Mouse (Mus musculus) midbrain, embryonic 12.5 days (tissue): Measurements from ENCODE around the gene Smco1. TPM values are rescaled to one million over a fixed set of nuclear protein-coding genes. Genes with fewer than 3 reads are reported as not detected.
"Not testable (repeated sequence)": the region's sequence is repeated elsewhere in the genome, so short reads cannot be mapped to it uniquely, and the experiment has no call there.

ENCODE experiments used
- ATAC-seq: fragments of 200-750 bp; cut with Nextera tagmentation; 2 replicates; pipeline ENCODE4 v1.8.0; 2017; ENCODE audit warnings: low read depth, moderate TSS enrichment, moderate library complexity; ENCODE audit not compliant: low FRiP score
- H3K27ac ChIP-seq: fragments of 300-500 bp; sonication (generic); replicated peaks from 2 replicates; pipeline ENCODE4 v1.5.1; 2016; ENCODE audit warnings: mild to moderate bottlenecking
- H3K27me3 ChIP-seq: fragments of 300-500 bp; sonication (generic); 2 replicates; pipeline ENCODE4 v1.6.1; 2016; ENCODE audit warnings: mild to moderate bottlenecking
- H3K36me3 ChIP-seq: fragments of 300-500 bp; sonication (generic); 2 replicates; pipeline ENCODE4 v1.6.1; 2016
- H3K4me1 ChIP-seq: fragments of 300-500 bp; sonication (generic); 2 replicates; pipeline ENCODE4 v1.6.1; 2016
- H3K4me2 ChIP-seq: fragments of 300-500 bp; sonication (generic); replicated peaks from 2 replicates; pipeline ENCODE4 v1.6.1; 2016; ENCODE audit warnings: mild to moderate bottlenecking, moderate library complexity
- H3K4me3 ChIP-seq: fragments of 300-500 bp; sonication (generic); 2 replicates; pipeline ENCODE4 v1.5.1; 2016; ENCODE audit warnings: mild to moderate bottlenecking
- H3K9ac ChIP-seq: fragments of 300-500 bp; sonication (generic); replicated peaks from 2 replicates; pipeline ENCODE4 v1.6.1; 2016; ENCODE audit warnings: mild to moderate bottlenecking, moderate library complexity
- H3K9me3 ChIP-seq: fragments of 300-500 bp; sonication (generic); 2 replicates; pipeline ENCODE4 v1.6.1; 2016; ENCODE audit warnings: mild to moderate bottlenecking
- WGBS: fragments of 180-500 bp; shearing (Covaris S2); methylation state at CpG from one replicate; pipeline ENCODE4 v1.1.7; 2016; 5-methylcytosine and 5-hydroxymethylcytosine counted together
- polyA plus RNA-seq: library from polyadenylated mRNA; unstranded; fragments of >200 nt; fragmentation: Nextera tagmentation; extraction: Ambion mirVana; gene quantifications from 2 replicates; pipeline ENCODE4 v1.2.1, GENCODE M21; 2016

Smco1 gene
- not detected in 2 replicates for polyA plus RNA-seq

DNA sequence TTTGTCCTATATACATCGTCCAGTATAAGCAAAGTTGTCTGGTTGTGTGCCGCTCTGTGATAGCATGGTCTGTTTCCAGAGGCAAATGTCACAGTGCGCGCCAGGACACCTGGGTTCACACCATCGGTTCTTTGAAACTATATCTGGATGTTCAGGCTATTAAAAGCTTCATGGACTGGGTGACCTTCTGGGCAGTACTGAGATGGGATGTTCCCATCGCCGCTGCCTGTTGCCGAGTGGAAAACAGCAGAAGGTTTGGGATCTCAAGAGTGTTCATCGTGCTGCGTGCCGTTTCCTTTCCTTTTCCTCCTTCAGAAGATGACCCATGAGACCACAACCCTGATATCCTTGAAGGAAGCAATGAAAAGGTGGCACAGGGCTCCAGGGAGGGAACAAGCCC is at the start of gene Smco1:
Gene Smco1 (plus strand): TSS at position 178 of the 400 bp plus-strand sequence.
- Histone ChIP-seq H3K36me3 (no peaks in the 10 kb centered on the region), H3K4me1 (no peaks in the 10 kb centered on the region), H3K27ac (no peak within 1 kb of the TSS), H3K27me3 (no peaks in the 10 kb centered on the region), H3K4me2 (no peak within 1 kb of the TSS), H3K9ac (no peak within 1 kb of the TSS), H3K9me3 (no peaks in the 10 kb centered on the region), H3K4me3 (no peak within 1 kb of the TSS)
- 84% methylated on average over 11 of the region's 11 CpGs for WGBS
- ATAC-seq, result no peak

DNA sequence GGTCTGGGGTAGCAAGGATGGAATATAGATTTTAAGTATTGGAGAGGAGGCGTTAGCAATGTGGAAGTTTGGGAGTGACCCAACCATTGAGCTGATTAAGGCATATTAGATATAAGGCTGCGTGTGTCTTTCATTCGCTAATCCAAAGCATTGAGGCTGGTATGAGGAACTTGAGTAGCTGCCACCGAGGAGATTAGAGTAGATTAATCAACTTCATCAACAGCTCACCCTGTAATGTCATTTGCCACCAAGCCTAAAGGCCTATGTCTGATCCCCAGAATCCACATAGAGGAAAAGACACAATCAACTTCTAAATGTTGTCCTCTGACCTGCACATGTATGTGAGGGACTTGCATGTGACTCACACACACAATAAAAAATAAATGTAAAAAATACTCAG is 49.5 kb upstream of the Smco1 start:
- H3K27me3 ChIP-seq, result no peaks in the 10 kb centered on the region
- H3K36me3 ChIP-seq, result no peaks in the 10 kb centered on the region
- no peaks in the 10 kb centered on the region for H3K4me1 ChIP-seq
- no peaks in the 10 kb centered on the region for H3K9me3 ChIP-seq
- H3K4me3 ChIP-seq, result no peak overlapping the region
- H3K27ac ChIP-seq, result no peak overlapping the region
- no peak for ATAC-seq
- WGBS, result 84% methylated on average over 4 of the region's 4 CpGs
- H3K4me2 ChIP-seq, result no peak overlapping the region
- no peak overlapping the region for H3K9ac ChIP-seq

DNA sequence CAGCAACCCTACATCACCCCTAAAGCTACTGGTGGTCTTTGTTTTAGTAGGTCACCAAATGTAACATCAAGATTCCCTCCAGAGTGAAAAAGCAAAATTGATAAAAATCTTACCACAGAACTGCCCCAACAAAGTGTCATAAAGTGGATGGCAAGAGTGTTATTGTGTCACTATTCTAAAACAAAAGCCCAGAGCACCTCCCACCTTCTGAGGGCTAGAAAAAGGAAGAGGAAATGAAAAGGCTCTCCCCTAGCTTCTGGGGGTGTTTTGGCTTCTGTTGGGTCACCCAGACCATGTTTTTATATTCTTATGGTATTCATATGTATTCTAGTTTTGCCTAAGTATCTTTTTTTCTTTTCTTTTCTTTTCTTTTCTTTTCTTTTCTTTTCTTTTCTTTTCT is 48.9 kb upstream of the Smco1 start:
- Histone ChIP-seq H3K9ac (no peak overlapping the region), H3K4me3 (no peak overlapping the region), H3K36me3 (no peaks in the 10 kb centered on the region), H3K27me3 (no peaks in the 10 kb centered on the region), H3K9me3 (no peaks in the 10 kb centered on the region), H3K4me2 (no peak overlapping the region), H3K27ac (no peak overlapping the region), H3K4me1 (no peaks in the 10 kb centered on the region)
- no peak for ATAC-seq

DNA sequence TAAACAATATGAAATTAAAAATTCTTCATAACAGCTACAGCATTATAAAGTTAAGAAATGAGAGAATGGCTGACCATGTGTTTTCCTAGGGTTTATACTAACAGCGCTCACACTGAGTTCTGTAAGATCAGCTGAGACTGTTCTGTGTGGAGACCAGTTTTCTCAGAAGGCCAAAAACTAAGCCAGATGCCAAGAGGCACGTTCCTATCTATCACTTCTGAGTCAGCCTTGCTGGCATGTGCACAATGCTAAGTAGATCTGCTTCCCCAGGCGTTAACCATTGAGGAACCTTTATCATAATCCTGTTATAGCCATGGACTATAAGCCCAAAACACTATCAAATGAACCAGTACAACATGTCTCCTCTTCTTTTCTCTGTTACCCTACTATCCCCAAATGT is 39.2 kb upstream of the Smco1 start:
- peaks cover 23% of the 10 kb centered on the region for H3K36me3 ChIP-seq
- ATAC-seq, H3K27ac ChIP-seq, H3K4me3 ChIP-seq, H3K9ac ChIP-seq, H3K4me1 ChIP-seq, H3K9me3 ChIP-seq, H3K27me3 ChIP-seq, H3K4me2 ChIP-seq: not testable (repeated sequence)
- 93% methylated on average over 3 of the region's 3 CpGs for WGBS

DNA sequence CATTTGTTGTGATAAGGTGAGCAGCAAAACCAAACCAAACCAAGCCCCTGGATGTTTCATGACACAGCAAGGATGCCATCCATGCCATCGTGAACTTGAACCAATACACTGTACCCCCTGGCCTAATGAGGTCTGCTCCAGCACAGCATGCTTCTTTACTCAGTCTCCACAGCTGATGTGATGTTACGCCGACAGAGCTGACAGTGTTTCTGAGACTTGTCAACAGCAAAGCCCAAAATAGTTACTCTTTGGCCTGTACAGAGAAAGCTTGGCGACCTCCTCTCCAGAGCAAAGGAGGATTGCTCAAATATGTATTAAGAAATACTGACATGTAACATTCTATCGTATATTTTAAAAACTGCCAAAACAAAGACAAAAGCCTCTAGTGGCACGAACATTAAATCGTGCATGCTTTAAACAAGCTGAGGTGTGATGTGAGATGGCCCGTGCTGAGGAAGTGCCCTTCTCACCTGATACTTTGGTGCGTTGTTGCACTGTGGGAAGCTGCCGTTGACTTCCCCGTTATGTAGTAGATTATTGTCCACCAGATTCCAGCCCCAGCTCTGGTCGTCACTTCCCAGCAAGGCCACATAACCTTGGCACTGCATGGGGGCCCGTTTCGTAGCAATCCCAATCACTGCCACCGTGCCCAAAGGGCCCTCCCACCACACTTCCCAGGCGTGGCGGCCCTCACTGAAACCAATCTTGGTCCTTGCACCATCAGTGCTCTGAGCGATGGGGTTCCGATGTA is 33.2 kb upstream of the Smco1 start:
- no peak overlapping the region for H3K4me2 ChIP-seq
- H3K36me3 ChIP-seq, result peaks cover 34% of the 10 kb centered on the region
- no peaks in the 10 kb centered on the region for H3K9me3 ChIP-seq

DNA sequence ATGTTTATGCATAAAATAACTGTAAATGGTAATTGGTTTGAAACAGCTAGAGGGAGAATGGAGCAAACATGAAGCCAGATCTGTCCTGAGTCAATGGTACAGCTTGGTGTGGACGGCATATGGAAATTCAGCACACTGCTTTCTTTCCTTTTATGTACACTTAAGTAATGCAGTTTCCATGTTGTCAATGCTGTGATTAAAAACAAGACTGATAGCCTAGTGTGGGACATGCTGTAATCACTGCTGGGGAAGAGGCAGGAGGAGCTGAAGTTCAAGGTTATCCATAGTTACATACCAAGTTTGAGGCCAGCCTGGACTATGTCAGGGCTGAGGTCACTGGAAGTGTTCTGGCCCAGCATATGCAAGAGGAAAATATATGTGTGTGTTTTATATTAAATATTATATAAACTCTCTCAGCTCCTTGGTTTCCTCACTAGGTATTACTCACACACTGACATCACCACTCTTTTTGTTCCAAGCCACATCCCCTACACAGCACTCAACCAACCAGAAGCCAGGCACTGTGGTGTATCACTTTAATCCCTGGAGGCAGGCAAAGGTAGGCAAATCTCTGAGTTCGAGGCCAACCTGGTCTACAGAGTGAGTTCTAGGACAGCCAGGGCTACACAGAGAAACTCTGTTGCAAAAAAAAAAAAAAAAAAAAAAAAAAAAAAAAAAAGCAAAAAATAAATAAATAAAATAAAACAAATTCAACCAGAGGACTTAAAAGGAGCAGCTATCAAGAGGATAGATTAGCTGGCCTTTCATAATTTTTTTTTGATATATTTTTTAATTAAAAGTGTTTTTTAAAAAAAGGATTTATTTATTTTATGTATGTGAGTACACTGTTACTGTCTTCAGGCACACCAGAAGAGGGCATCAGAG is 31.6 kb upstream of the Smco1 start:
- no peak overlapping the region for H3K27ac ChIP-seq
- WGBS, result 96% methylated on average over 2 of the region's 2 CpGs
- H3K4me2 ChIP-seq, result no peak overlapping the region
- H3K9me3 ChIP-seq, result no peaks in the 10 kb centered on the region
- ATAC-seq, result no peak
- H3K9ac ChIP-seq, result no peak overlapping the region
- peaks cover 24% of the 10 kb centered on the region for H3K36me3 ChIP-seq
- no peak overlapping the region for H3K4me3 ChIP-seq
- H3K27me3 ChIP-seq, result no peaks in the 10 kb centered on the region
- H3K4me1 ChIP-seq, result peaks cover 7% of the 10 kb centered on the region

More for the DNA sequence above, 33.2 kb upstream of the Smco1 start:
- 93% methylated on average over 19 of the region's 19 CpGs for WGBS
- H3K4me3 ChIP-seq, result no peak overlapping the region
- H3K27ac ChIP-seq, result no peak overlapping the region
- no peak for ATAC-seq
- no peak overlapping the region for H3K9ac ChIP-seq
- H3K27me3 ChIP-seq, result no peaks in the 10 kb centered on the region
- no peaks in the 10 kb centered on the region for H3K4me1 ChIP-seq

DNA sequence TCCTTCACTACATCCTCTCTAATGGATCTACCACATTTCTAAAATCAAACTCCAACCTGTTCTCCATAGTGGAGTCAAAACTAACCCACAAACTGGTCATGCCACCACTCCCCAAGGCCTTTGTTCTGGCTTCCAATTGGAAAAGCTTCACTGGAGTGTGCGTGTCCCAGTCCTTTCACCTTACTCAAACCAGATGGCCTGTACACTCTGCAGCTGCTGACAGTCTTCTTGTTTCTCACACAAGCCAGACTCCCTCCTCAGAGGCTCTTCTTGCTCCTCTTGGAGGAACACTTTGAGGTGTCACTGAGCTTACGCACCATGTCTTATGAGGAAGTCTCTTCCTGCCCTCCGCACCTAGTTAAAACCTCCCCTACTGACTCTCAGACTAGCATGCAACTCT is 27.4 kb upstream of the Smco1 start:
- no peaks in the 10 kb centered on the region for H3K27me3 ChIP-seq
- no peak for ATAC-seq

DNA sequence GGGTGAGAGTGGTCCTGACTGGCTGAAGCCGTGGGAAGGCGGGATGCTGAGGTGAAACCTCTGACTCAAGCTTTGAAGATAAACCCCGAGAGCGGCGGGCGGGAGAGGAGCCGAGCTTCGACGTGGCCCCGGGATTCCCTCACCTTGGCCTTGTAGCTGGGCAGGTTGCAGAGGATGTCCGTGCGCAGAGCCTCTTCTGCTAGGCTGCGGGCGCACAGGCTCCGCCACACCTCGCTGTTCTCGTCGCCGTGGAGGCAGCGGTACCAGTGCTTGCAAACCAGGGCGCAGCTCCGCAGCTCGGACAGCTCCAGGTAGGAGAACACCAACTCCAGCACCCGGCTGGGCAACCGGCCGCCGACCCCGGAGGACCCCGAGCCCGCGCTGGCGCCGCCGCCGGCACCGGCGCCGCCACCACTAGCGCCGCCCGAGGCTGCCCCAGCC is 24.9 kb upstream of the Smco1 start:
- peak overlapping the region; percentile 79 for H3K4me2 ChIP-seq
- no peaks in the 10 kb centered on the region for H3K9me3 ChIP-seq
- H3K4me1 ChIP-seq, result peaks cover 23% of the 10 kb centered on the region
- H3K27me3 ChIP-seq, result no peaks in the 10 kb centered on the region
- peak overlapping the region; percentile 92 for H3K4me3 ChIP-seq
- ATAC-seq, result no peak
- H3K36me3 ChIP-seq, result no peaks in the 10 kb centered on the region
- H3K27ac ChIP-seq, result peak overlapping the region; percentile 94
- 1% methylated on average over 40 of the region's 41 CpGs for WGBS
- peak overlapping the region; percentile 80 for H3K9ac ChIP-seq

More for the DNA sequence above, 27.4 kb upstream of the Smco1 start:
- peaks cover 4% of the 10 kb centered on the region; the same call in 1 of the 2 replicates for H3K36me3 ChIP-seq
- no peak overlapping the region for H3K27ac ChIP-seq
- H3K9ac ChIP-seq, result no peak overlapping the region
- no peak overlapping the region for H3K4me3 ChIP-seq
- WGBS, result 95% methylated on average over 3 of the region's 3 CpGs
- H3K4me1 ChIP-seq, result peaks cover 23% of the 10 kb centered on the region
- no peaks in the 10 kb centered on the region for H3K9me3 ChIP-seq
- H3K4me2 ChIP-seq, result no peak overlapping the region

DNA sequence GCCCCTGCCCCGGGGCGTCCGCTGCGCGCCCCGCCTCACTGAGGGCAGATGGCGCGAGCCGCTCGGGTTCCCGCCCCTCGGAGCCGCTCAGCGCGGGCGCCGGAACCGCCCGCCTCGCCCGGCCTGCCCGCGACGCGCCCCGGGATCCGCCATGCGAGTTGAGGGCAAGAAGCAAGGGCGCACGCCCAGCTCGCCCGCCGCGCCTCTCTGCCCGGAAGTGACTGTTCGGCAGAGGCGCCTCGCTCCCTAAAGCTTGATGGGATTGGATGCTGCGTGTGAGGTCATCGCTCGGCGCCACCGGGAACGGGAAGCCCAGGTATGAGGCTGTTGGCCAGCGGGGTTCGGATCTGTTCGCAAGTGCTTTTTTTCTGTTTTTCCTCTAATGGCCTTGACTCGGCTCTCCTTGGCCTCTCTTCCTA is 24.3 kb upstream of the Smco1 start, which contains the start of the genes Fbxo45 and Wdr53:
Gene Fbxo45 (minus strand): TSS at position 207 of the 419 bp plus-strand sequence.
Gene Wdr53 (plus strand): TSS at position 276 of the 419 bp plus-strand sequence.
- WGBS, result 0% methylated on average over 23 of the region's 48 CpGs
- Histone ChIP-seq H3K27me3 (no peaks in the 10 kb centered on the region), H3K9ac (peak within 1 kb of the TSS; percentile 80), H3K4me1 (peaks cover 23% of the 10 kb centered on the region), H3K36me3 (peaks cover 3% of the 10 kb centered on the region), H3K27ac (peak within 1 kb of the TSS; percentile 94), H3K4me2 (peak within 1 kb of the TSS; percentile 79), H3K9me3 (no peaks in the 10 kb centered on the region), H3K4me3 (peak within 1 kb of the TSS; percentile 92)
- ATAC-seq, result peak; percentile 99

DNA sequence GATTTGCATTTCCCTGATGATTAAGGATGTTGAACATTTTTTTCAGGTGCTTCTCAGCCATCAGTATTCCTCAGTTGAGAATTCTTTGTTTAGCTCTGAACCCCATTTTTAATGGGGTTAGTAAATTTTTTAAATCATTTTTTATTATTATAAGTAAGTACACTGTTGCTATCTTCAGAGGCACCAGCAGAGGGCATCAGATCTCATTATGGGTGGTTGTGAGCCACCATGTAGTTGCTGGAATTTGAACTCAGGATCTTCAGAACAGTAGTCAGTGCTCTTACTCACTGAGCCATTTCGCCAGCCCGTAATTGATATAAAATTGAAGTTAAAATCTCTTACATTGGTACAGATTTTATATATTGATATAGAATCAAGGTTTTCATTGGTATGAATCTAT is 7.0 kb upstream of the Smco1 start:
- H3K27ac ChIP-seq, H3K36me3 ChIP-seq, H3K4me1 ChIP-seq, ATAC-seq, H3K9ac ChIP-seq, H3K9me3 ChIP-seq, H3K4me2 ChIP-seq, H3K27me3 ChIP-seq, H3K4me3 ChIP-seq: not testable (repeated sequence)
- 90% methylated on average over 2 of the region's 2 CpGs for WGBS

DNA sequence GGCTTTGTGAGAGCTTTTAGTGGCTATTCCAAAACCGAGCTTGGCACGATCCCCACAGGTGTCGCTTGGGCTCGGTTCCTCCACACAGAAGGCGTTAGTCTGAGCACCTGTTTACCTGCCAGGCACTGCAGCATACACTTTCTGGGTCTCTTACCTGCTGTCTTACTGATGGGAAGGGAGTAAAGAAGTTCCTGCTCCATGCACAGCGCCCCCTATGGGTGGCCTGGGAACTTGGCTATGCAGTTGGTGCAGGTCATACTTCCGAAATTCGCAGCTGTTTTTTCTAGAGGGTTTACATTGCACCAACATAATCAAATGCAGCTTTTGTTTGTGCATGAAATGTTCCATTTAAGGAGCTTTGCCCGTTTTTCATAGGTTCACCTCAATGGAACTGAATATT is 2.1 kb downstream of the Smco1 start:
- H3K27ac ChIP-seq, result no peak overlapping the region
- ATAC-seq, result no peak
- WGBS, result 55% methylated on average over 9 of the region's 9 CpGs
- no peaks in the 10 kb centered on the region for H3K9me3 ChIP-seq
- no peak overlapping the region for H3K9ac ChIP-seq
- no peak overlapping the region for H3K4me2 ChIP-seq
- H3K4me3 ChIP-seq, result no peak overlapping the region
- no peaks in the 10 kb centered on the region for H3K27me3 ChIP-seq
- H3K4me1 ChIP-seq, result peaks cover 5% of the 10 kb centered on the region
- H3K36me3 ChIP-seq, result no peaks in the 10 kb centered on the region

DNA sequence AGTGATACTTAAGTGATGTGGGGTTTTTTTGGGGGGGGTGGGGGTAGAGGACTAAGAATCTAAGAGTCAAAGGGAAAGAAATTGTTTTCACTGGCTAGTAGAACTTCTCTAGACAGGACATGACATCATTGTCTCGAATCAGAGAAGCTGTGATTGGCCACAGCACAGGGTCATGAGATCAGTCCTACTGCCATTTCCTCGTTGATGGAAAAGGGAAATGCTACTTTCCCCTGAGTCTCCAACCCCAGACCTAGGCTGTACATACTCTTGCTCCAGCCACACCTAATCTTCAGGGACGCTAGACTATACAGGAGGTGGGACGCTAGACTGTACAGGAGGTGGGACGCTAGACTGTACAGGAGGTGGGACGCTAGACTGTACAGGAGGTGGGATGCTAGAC is 3.8 kb downstream of the Smco1 start:
- peaks cover 4% of the 10 kb centered on the region for H3K36me3 ChIP-seq
- ATAC-seq, result no peak
- no peaks in the 10 kb centered on the region for H3K9me3 ChIP-seq
- WGBS, result 92% methylated on average over 6 of the region's 6 CpGs
- H3K4me2 ChIP-seq, result no peak overlapping the region
- peaks cover 19% of the 10 kb centered on the region for H3K4me1 ChIP-seq
- no peak overlapping the region for H3K27ac ChIP-seq
- no peaks in the 10 kb centered on the region for H3K27me3 ChIP-seq
- H3K9ac ChIP-seq, result no peak overlapping the region
- no peak overlapping the region for H3K4me3 ChIP-seq
